Mouse (Mus musculus): Measurements from ENCODE around the gene Myg1.
"Not testable (repeated sequence)": the region's sequence is repeated elsewhere in the genome, so short reads cannot be mapped to it uniquely, and the experiment has no call there.

The Myg1 gene

DNA sequence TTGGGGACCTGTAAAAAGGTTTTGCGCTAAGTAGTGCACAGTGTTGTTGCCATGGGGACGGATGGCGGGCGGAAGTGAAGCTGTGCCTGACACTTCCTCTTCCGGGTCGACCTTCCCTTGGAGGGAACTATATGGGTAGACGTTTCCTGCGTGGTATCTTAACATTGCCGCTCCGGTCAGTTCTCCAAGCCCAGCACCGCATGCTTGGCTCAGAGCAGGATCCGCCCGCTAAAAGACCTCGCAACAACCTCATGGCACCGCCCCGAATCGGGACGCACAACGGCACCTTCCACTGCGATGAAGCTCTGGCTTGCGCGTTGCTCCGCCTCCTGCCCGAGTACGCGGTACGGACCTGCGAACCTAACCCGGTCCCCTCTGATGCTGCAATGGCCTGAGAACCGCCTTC lies at the start of gene Myg1:
TSS of gene Myg1 (plus strand) at position 100 of the 406 bp plus-strand sequence.
- DNase-seq (ENCODE audit: low spot score in 2 of 2), result peak; percentile 69 to 77

DNA sequence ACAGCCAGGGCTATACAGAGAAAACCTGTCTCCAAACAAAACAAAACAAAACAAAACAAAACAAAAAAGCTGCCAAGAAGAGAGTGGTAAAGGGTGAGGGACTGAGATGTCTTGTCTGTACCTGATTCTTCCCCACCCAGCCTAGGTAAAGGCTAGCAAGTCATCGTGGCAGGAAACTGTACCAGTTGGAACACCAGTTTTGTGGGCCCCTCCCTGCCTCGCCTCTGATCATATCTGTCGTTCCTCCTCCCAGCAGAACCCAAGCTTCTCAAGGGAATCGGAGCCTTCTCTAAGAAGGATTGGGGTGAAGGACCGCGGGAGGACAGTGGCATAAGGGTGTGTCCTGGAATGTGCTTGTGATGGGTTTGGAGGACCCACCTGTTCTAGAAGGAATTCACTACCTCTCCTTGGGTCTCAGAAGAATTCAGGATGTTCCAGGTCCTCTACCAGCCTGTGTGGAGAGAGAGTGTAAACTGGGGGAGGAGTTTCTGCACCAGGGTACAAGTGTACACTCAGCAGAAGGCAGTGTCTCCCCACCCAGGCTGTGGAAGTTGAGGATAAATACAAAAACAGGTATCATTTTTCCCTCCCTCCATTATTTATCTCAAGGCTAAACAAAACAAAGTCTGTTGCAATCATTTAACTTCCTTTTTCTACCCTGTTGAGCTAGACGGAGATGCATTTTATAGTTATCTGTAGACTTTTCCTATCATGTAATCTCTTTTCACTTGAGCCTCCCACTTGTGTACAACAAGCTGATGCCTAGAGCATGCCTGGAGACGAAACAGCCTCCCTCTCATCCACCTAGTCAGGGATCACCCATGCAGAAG lies 48.8 kb upstream of the Myg1 start:
- no peak for DNase-seq (ENCODE audit: low spot score in 2 of 2)

DNA sequence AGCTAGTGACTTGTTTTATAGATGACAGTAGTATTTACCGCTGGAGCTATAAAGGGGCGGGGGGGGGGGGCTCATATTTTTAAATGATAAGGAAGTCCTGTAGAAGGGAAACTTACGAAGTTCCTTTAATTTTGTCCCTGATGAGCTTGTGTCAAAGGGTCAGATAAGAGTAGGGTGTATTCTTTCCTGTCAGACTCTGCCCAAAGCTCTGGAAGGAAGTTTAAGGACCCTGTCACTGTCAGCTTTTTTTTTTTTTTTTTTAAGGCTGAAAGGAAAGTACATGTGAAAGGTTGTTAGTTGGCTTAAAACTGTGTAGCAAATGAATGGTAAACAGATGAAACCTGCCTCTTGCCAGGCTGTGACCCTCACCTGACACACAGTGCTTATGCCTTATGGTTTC lies 47.9 kb upstream of the Myg1 start:
- no peak for DNase-seq (ENCODE audit: low spot score in 2 of 2)

DNA sequence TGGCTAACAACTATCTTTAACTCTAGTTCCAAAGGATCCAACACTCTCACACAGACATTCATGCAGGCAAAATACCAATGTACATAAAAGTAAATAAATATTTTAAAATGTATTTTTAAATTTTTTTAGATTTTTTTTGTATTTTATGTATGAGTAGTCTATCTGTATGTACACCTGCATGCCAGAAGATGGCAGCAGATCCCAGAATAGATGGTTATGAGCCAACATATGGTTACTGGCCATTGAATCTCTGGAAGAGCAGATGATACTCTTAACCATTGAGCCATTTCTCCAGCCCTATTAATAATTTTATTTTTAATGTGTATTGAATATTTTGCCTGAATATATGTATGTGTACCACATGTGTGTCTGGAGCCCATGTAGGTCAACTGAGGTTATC lies 44.1 kb upstream of the Myg1 start:
- DNase-seq (ENCODE audit: low spot score in 2 of 2), result no peak

DNA sequence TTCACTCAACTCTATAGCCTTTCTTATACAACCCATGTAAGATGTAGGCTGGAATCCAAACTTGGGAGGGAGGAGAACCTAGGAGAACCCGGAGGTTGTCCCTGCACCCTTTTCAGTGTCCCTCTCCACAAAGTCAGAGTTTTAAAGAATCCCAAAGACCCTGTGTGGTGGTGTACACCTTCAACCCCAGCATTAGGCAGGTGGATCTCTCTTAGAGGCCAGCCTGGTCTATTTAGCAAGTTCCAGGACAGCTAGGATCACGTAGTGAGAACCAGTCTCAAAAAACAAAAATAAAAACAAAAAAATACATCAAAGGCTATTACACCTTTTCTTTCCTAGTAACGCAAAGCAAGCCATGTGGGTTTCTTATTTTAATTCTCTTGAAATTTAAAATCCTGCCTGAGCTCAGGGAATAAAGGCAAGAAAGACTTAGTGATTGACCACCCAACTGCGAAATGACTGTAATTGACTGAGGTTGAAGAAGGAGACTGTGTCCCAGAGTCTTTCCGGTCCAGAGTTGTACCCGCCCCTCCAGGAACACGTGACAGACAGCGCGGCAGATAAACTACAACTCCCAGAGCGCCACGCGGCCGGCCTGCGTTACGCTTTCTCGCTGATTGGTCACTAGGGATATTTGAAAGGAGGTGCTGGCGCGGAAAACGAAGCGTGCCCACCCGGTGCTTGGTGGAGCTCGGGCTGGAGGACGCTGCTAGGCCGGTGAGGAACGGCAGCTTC lies 35.7 kb upstream of the Myg1 start, which contains the start of gene Espl1:
TSS of gene Espl1 (plus strand) at position 634 of the 735 bp plus-strand sequence.
- DNase-seq (ENCODE audit: low spot score in 2 of 2), result peak; percentile 88 to 91

DNA sequence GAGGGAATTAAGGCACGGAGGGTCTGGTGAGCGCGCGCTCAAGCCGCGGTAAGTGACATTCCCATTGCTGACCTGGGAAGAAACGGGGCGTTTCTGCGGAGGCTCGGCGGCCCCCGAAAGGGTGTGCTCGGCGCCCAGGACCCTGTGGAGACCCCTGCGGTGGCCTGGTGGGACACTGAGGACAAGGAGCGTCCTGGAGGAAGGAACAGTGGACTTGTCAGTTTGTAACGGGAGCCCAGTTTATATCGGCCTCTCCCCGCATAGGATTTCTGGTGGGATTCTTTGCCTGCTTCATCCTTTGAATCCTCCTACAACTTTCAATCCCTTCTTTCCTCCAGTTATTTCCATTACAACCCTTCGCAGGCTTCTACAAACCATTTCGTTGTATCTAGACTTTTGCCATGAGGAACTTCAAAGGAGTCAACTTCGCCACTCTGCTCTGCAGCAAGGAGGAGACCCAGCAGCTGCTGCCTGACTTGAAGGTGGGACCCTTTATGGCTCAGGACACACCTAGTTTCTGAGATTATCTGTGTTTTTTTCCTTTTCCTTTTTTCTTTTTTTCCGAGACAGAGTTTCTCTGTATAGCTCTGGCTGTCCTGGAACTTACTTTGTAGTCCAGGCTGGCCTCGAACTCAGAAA lies 35.0 kb upstream of the Myg1 start:
- no peak for DNase-seq (ENCODE audit: low spot score in 2 of 2)

DNA sequence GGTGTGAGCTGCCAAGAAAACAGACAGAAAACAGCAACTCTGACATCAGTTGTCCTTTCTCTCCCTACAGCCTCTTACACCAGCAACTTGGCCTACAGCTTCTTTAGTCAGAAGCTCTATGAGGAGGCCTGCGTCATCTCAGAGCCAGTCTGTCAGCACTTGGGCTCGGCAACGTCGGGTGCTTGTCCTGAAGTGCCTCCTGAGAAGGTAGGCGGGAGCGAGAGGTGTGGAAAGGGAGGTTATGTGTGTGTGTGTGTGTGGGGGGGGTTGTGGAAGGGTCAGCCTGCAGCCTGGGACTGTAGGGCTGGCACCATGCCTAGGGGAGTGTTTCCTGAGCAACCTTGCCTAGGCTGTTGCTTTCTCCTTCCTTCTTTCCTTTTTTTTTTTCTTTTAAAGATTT lies 29.0 kb upstream of the Myg1 start:
- DNase-seq (ENCODE audit: low spot score in 2 of 2), result no peak

DNA sequence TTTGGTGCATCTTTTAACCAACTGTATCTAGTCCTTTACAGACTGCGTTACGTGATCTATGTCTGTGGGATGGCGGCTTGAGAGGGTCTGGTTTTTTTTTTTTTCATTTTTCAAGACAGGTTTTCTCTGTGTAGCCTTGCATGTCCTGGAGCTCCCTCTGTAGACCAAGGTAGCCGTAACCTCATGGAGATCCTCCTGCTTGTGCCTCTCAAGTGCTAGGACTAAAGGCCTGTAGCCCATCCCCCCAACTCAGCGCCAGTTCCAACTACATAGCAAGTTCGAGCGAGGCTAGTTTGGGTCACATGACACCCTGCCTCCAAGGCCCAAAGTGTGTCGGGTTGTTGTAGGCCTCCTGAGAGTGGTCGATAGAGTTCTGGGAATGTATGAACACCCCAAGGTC lies 22.8 kb upstream of the Myg1 start:
- no peak for DNase-seq (ENCODE audit: low spot score in 2 of 2)

DNA sequence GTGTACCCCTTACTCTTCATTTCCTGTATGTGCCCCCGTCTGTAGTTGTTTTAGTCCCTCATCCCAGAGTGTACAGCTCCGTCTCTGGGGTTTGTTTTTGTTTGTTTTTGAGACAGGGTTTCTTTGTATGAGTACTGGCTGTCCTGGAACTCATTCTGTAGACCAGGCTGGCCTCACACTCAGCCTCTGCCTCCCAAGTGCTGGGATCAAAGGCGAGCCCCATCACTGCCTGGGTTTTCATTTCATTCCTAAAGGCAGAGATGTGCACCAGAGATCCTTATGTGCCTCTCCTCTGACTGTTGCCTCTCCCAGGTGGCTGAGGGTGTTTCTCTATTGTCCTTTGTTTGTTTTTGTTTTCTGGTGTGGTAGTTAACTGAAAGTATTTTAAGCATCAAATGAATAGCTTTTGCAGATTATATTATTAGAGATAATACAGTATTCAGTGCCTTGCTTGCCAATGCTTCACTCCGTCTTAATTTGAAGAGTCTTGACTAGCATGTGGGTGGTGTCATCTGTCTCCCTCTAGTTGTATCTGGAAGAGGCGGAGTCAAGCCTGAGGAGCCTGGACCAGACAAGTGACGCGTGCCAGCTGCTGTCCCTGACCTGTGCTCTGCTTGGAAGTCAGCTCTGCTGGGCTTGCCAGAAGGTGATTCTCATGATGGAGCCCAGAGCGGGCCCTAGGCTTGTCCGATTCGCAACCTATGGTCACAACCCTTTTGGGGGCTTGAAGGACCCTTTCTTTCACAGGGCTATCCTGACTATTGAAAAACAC lies 21.2 kb upstream of the Myg1 start:
- no peak for DNase-seq (ENCODE audit: low spot score in 2 of 2)

DNA sequence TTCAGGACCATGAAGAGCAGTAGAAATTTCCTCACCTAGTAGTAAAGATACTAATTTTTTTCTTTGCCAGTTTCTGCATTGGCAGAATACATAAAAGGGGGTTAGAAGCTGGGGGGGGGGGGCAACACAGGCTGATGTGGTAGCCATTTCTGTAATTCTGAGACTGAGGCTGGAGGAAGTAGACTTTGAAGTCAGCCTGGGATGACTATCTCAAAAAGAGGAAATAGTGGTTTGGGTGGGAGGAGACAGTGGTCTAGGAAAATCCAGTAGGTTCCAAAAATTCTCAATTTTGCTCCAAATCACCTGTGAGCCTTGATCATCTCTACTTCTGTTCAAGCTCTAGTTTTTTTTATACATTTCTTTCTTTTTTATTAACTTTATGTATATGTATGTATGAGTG lies 20.0 kb upstream of the Myg1 start:
- DNase-seq (ENCODE audit: low spot score in 2 of 2), result no peak

DNA sequence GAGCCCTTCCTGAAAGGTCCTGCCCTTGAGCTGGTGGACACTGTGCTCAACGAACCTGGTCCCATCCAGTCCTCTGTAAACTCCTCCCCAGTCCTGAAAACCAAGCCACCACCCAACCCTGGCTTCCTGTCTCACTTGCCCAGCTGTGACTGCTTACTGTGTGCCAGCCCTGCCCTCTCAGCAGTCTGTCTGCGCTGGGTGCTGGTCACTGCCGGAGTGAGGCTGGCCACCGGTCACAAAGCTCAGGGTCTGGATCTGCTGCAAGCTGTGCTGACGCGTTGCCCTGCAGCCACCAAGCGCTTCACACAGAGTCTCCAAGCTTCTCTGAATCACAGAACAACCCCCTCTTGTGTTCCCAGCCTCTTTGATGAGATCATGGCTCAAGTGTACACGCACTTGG lies 16.2 kb upstream of the Myg1 start:
- no peak for DNase-seq (ENCODE audit: low spot score in 2 of 2)

DNA sequence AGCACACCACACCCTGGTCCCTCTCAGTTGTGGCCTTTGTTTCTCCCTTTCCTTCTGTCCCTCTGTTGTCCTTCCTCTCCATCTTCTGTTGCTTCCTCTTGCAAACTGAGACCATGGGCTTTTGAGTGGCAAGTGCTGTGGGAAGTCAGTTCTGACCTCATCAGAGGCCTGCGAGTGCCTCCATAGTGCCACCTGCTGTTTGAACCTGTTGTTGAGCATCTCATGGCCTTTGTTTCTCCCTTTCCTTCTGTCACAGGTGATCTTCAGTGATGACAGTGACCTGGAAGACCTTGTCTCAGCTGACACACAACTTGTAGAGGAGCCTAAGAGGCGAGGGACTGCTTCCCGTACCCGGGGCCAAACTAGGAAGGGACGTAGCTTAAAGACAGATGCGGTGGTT lies 15.2 kb upstream of the Myg1 start:
- DNase-seq (ENCODE audit: low spot score in 2 of 2), result peak in 1 of 2 experiments; percentile 41

DNA sequence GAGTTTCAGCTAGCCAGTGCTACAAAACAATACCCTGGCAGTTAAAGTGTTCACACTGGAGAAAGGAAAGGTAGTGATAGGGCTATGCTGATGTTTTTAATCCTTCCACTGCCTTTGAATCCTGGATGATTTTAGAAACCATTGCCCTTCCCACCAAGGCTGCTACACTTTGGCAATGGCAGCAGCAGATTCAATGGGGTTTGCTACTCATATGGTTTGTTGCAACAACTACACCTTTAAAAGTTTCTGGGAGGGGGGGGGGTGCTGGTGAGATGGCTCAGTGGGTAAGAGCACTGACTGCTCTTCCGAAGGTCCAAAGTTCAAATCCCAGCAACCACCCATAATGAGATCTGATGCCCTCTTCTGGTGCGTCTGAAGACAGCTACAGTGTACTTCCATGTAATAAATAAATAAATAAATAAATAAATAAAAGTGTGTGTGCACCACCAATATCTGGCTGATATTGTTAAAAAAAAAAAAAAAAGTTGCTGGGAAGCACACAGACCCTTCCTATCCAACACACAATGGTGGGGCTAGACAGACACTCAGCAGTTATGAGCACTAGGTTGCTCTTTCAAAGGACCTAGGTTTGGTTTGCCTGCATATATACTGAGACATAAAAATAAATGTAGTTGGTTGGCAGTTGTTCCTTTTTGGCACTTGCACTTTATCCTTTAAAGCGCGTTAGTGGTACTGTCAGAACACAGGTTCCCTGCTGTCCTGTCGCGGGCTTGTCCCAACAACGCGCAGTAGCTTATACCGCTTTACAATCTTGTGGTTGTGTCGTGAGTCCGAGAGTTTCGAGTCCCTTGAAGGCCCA lies 6.6 kb upstream of the Myg1 start:
- DNase-seq (ENCODE audit: low spot score in 2 of 2), result no peak

DNA sequence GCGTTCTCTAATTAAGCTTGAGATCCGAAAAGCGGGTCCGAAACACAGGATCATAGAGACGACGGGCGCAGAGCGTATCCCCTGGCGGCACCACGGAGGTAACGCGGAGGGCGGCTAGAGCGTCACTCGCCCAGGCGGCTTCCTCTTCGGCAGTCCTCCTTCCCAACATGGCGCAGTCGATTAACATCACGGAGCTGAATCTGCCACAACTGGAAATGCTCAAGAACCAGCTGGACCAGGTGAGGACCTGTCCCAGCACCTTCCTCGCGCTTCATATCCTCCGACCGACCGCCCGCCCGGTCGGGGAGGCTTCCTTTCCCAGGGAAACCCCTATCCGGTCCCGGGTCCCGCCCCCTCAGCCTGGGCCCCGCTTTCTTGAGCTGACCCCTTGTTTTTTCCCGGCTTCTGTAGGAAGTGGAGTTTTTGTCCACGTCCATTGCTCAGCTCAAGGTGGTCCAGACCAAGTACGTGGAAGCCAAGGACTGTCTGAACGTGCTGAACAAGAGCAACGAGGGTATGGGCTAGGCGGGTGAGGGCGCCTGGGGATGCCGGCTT lies 5.4 kb upstream of the Myg1 start, which contains the start of gene Pfdn5:
TSS of gene Pfdn5 (plus strand) at position 95 of the 555 bp plus-strand sequence.
- DNase-seq (ENCODE audit: low spot score in 2 of 2), result peak; percentile 61 to 78

DNA sequence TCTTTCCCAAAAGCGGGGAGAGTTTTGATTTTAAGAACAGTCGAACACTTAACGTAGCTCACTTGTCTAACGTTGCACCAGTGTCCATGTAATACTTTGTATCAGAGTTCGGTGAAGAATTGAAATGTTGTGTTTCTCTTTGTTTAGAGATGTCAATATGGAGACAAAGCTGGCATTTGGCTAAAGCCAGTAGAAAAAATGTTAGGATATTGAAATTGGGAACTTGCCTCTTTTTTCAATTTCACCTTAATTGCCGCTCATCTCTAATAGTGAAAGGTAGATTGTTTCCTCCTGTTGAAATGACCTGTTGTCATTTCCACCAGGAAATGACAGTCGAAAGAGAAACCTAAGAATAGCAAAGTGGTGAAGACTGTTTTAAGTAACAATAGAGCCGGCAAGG lies 4.6 kb upstream of the Myg1 start:
- no peak for DNase-seq (ENCODE audit: low spot score in 2 of 2)

DNA sequence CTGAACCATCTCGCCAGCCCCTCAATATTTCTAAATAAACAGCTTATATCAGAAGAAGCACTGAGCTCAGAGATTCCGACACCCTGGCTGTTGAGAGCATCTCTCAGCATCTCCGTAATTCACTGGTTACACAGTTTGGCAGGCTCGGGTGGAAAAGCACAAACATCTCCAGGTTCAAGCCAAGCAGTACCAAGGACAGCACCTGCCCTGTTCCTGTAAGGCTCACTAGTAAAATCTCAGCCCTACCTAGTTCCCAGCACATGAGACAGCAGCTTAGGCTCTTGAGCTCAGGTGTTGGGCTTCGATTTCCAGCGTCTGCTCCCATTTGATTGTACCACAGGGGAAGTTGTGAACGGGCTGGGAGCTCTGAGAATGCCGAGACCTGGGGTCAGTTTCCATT lies 3.7 kb downstream of the Myg1 start:
- no peak for DNase-seq (ENCODE audit: low spot score in 2 of 2)

DNA sequence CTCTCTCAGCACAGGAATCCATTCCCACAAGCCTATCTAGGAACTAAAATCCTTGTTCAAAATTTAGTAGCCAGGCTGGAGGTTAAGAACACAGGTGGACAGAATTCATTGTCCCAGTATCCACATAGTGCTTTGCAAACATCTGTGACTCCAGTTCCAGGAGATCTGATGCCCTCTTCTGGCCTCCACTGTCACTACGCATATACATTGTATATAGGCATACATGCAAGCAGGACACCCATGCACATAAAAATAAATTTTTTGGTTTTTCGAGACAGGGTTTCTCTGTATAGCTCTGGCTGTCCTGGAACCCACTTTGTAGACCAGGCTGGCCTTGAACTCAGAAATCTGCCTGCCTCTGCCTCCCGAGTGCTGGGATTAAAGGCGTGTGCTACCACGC lies 4.4 kb downstream of the Myg1 start:
- not testable (repeated sequence) for DNase-seq (ENCODE audit: low spot score in 2 of 2)

DNA sequence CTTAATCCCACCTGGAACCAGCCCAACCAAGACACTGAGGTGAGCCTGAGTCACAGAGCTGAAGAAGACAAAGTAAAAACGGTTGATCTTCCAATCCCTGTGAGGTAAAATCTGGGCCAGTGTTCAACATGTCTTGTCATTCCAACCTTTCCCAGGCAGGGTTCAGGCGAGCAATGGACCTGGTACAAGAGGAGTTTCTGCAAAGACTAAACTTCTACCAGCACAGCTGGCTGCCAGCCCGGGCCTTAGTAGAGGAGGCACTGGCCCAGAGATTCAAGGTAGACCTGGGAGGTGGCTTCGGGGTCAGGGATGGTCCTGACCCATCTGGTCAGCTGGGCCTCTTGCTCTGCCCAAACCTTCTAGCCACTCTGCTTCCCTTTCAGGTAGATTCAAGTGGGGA lies 5.4 kb downstream of the Myg1 start:
- DNase-seq (ENCODE audit: low spot score in 2 of 2), result no peak

DNA sequence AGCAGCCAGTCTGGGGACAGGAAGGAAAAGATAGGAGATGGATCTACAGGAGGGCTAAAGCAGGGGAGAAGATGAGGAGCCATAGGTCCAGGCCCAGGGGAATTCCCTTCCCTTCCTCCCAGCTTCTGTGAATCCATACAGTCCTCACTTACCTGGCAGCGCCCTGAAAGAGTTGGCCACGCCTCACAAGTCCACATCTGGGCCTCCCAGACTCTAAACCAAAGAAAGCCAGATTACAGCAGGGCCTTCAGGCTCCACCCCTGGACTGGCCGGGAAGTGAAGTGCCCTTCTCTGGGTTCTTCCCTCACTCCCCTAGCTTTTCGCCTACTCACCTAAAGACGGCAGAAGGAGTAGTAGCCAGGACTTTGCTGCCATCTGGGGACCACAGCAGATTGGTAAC lies 8.1 kb downstream of the Myg1 start:
- DNase-seq (ENCODE audit: low spot score in 2 of 2), result no peak

DNA sequence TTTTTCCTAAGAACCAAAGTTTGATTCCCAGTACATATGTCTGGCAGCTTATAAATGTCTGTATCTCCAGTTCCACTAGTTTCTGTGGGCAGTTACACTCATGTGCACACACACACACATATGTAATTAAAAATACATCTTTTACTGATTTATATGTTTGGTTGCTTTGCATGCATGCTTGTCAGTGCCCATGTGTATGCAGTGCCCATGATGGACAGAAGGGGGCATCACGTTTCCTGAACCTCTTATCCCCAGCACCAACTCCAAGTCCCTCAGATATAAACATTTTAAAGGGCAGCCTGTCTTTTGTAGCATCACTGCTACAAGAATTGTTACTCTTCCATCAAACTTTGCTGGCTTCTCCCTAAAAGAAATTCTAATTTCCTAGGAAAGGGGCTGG lies 10.1 kb downstream of the Myg1 start:
- no peak for DNase-seq (ENCODE audit: low spot score in 2 of 2)

DNA sequence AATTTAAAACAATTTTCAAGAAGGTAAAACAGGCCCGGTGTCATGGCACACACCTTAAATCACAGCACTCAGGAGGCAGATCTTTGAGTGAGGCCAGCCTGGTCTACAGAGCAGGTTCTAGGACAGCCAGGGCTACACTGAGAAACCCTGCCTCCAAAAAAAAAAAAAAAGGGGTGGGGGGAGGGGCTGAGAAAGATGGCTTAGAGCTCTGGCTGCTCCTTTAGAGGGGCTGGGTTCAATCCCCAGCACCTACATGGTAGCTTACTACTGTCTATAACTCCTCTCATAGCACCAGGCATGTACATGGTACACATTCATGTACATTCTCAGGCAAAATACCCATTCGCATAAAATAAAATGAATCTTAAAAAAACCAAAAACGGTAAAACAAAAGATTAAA lies 13.0 kb downstream of the Myg1 start:
- DNase-seq (ENCODE audit: low spot score in 2 of 2), result no peak
